Mouse (Mus musculus) liver, embryonic 14.5 days (tissue): ENCODE data around the gene Gm43951. TPM values are rescaled to one million over a fixed set of nuclear protein-coding genes. Genes with fewer than 3 reads are reported as not detected.

Experiments
- ATAC-seq: fragments of 200-750 bp; cut with Nextera tagmentation; 2 replicates; pipeline ENCODE4 v1.8.0; 2017; ENCODE audit warnings: moderate number of reproducible peaks, mild to moderate bottlenecking, moderate library complexity; ENCODE audit not compliant: insufficient read depth
- DNase-seq, 3 experiments: peaks; one replicate each; pipeline ENCODE4 v3.0.0-alpha.2; 2012 to 2013; ENCODE audit warnings: low read depth in 3 of 3, low spot score in 3 of 3
- H3K27ac ChIP-seq: fragments of 300-500 bp; sonication (generic); 2 replicates; pipeline ENCODE4 v1.5.1; 2014; ENCODE audit warnings: moderate library complexity, mild to moderate bottlenecking, control low read depth, inconsistent platforms
- H3K27me3 ChIP-seq: fragments of 300-500 bp; sonication (generic); 2 replicates; pipeline ENCODE4 v1.6.1; 2014; ENCODE audit warnings: mild to moderate bottlenecking, low read length, moderate library complexity; ENCODE audit not compliant: control insufficient read depth, insufficient read depth
- H3K36me3 ChIP-seq: fragments of 300-500 bp; sonication (generic); replicated peaks from 2 replicates; pipeline ENCODE4 v1.6.1; 2014; ENCODE audit warnings: low read depth; ENCODE audit not compliant: control insufficient read depth, insufficient read depth
- H3K4me1 ChIP-seq, 2 experiments: fragments of 200-500 bp in 1 of 2; fragments of 300-500 bp in 1 of 2; sonication (generic) in 1 of 2; replicated peaks; 2 replicates each; pipeline ENCODE4 v1.6.1; 2012 to 2014; ENCODE audit warnings: antibody characterized with exemption in 1 of 2, inconsistent platforms in 1 of 2, low read length in 1 of 2; ENCODE audit not compliant: control insufficient read depth in 2 of 2, insufficient read depth in 2 of 2
- H3K4me2 ChIP-seq: fragments of 300-500 bp; sonication (generic); 2 replicates; pipeline ENCODE4 v1.6.1; 2014; ENCODE audit warnings: low read depth, mild to moderate bottlenecking, control low read depth, moderate library complexity
- H3K4me3 ChIP-seq, 2 experiments: fragments of 200-500 bp in 1 of 2; fragments of 300-500 bp in 1 of 2; sonication (generic) in 1 of 2; 2 replicates each; pipeline ENCODE4 v1.5.1; 2012 to 2014; ENCODE audit warnings: low read depth in 2 of 2, low read length in 2 of 2, mild to moderate bottlenecking in 2 of 2, control low read depth in 1 of 2, inconsistent platforms in 1 of 2, moderate library complexity in 1 of 2; ENCODE audit not compliant: insufficient read depth in 1 of 2
- H3K9ac ChIP-seq: fragments of 300-500 bp; sonication (generic); replicated peaks from 2 replicates; pipeline ENCODE4 v1.6.1; 2014; ENCODE audit warnings: mild to moderate bottlenecking, control low read depth, moderate library complexity
- H3K9me3 ChIP-seq: fragments of 300-500 bp; sonication (generic); 2 replicates; pipeline ENCODE4 v1.6.1; 2016; ENCODE audit warnings: low read length, mixed read lengths; ENCODE audit not compliant: control insufficient read depth
- CTCF ChIP-seq: IDR thresholded peaks from 2 replicates; pipeline ENCODE4 v1.5.1; 2016; ENCODE audit warnings: antibody characterized with exemption, low read depth, control low read depth
- EP300 ChIP-seq: IDR thresholded peaks from 2 replicates; pipeline ENCODE4 v1.6.1; 2016; ENCODE audit warnings: antibody characterized with exemption, low read depth
- WGBS: fragments of 180-500 bp; shearing (Covaris S2); extraction: QIAGEN DNeasy Blood & Tissue Kit; methylation state at CpG from one replicate; pipeline ENCODE4 v1.1.7; 2014; ENCODE audit not compliant: insufficient replicate concordance; 5-methylcytosine and 5-hydroxymethylcytosine counted together
- polyA plus RNA-seq, 2 experiments: library from polyadenylated mRNA; depleted of rRNA in 1 of 2; stranded (reverse) in 1 of 2; unstranded in 1 of 2; fragments of >200 nt; fragmentation: Nextera tagmentation in 1 of 2; extraction: Ambion mirVana in 1 of 2; gene quantifications; 2 replicates each; pipeline versions ENCODE4 v1.2.1 to v1.2.3; 2012 to 2014

Gm43951 gene
- polyA plus RNA-seq, 2 experiments: 0.09 TPM; not detected in 1

- no peak overlapping the region for H3K27ac ChIP-seq
- ATAC-seq (no peak), DNase-seq (no peak)
- H3K9ac ChIP-seq: no peak overlapping the region
- TF ChIP-seq CTCF (no peak), EP300 (no peak)
- H3K9me3 ChIP-seq: no peaks in the 10 kb centered on the region
- 60% methylated on average over 6 of the region's 6 CpGs for WGBS
- H3K27me3 ChIP-seq: no peaks in the 10 kb centered on the region
- H3K36me3 ChIP-seq: no peaks in the 10 kb centered on the region
- H3K4me2 ChIP-seq: no peak overlapping the region
- H3K4me1 ChIP-seq: no peaks in the 10 kb centered on the region
- no peak overlapping the region for H3K4me3 ChIP-seq
These were observed 20.3 kb upstream of the Gm43951 start for GRCm38 (mm10) chr11:72226901-72227300.

GRCm38 (mm10) chr11:72226020-72226791, 19.6 kb upstream of the Gm43951 start:
- WGBS: 72% methylated on average over 10 of the region's 10 CpGs
- ATAC-seq (no peak), DNase-seq (no peak)
- no peaks in the 10 kb centered on the region for H3K9me3 ChIP-seq
- H3K27ac ChIP-seq: no peak overlapping the region
- H3K27me3 ChIP-seq: no peaks in the 10 kb centered on the region
- TF ChIP-seq EP300: no peak
- no peak for TF ChIP-seq CTCF
- no peaks in the 10 kb centered on the region for H3K36me3 ChIP-seq
- H3K4me2 ChIP-seq: no peak overlapping the region
- H3K9ac ChIP-seq: no peak overlapping the region
- H3K4me1 ChIP-seq: peaks cover 0 to 2% of the 10 kb centered on the region in 2 experiments; a peak in 1 of 4 replicates
- H3K4me3 ChIP-seq: no peak overlapping the region

DNA sequence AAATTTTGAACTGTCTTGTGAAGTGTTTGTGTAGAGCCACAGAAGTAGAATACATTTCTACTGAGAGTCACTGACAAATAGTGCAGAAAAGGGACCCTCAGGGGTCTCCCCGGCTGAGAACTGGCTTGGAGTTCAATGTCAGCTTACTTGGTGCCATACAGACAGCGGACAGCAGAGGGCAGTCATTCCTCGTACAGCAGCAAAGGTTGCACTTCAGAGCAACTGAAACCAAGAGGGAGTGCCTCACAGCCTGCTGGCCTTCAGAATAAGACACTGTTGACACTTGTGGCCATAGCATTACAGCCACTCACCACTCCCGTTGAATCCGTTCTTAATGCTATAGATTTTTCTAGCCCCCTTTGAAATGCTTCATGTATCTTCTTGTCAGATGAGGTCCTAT, 18.2 kb upstream of the Gm43951 start:
- WGBS: 10% methylated on average over 5 of the region's 5 CpGs
- H3K27me3 ChIP-seq: no peaks in the 10 kb centered on the region
- no peaks in the 10 kb centered on the region for H3K9me3 ChIP-seq
- no peak overlapping the region for H3K9ac ChIP-seq
- DNase-seq (peak in 2 of 3 experiments; percentile 24 to 25), ATAC-seq (no peak)
- H3K27ac ChIP-seq: no peak overlapping the region
- TF ChIP-seq EP300: no peak
- peak; percentile 83 for TF ChIP-seq CTCF
- no peaks in the 10 kb centered on the region for H3K36me3 ChIP-seq
- H3K4me2 ChIP-seq: no peak overlapping the region
- H3K4me1 ChIP-seq: peaks cover 0 to 2% of the 10 kb centered on the region in 2 experiments; a peak in 1 of 4 replicates
- H3K4me3 ChIP-seq: no peak overlapping the region

DNA sequence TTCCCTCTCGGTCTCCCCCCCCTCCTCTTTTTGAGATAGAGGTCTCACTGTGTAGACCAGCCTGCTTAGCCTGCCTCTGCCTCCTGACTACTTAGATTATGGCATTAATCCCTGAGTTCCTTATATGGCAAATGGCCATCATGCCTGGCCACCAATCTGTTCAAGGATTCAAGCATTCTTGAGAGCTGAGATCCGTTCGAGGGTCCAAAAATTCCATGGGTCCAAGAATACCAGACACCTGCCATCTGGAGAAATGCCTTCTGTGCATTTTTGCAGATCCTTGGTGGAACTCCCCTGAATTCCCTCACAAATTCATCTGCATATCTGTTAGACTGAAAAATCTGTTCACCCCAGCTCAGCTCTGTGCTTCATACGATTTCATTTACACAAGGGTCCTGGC, 16.8 kb upstream of the Gm43951 start:
- no peak overlapping the region for H3K4me2 ChIP-seq
- no peaks in the 10 kb centered on the region for H3K36me3 ChIP-seq
- no peak overlapping the region for H3K9ac ChIP-seq
- H3K9me3 ChIP-seq: no peaks in the 10 kb centered on the region
- H3K27me3 ChIP-seq: no peaks in the 10 kb centered on the region
- DNase-seq (no peak), ATAC-seq (no peak)
- H3K4me1 ChIP-seq: peaks cover 0 to 2% of the 10 kb centered on the region in 2 experiments; a peak in 1 of 4 replicates
- no peak overlapping the region for H3K4me3 ChIP-seq
- WGBS: 58% methylated on average over 4 of the region's 4 CpGs
- no peak for TF ChIP-seq CTCF
- no peak for TF ChIP-seq EP300
- no peak overlapping the region for H3K27ac ChIP-seq

GRCm38 (mm10) chr11:72221278-72221677, 14.6 kb upstream of the Gm43951 start:
- Histone ChIP-seq H3K4me3 (no peak overlapping the region), H3K27ac (no peak overlapping the region), H3K9ac (no peak overlapping the region), H3K27me3 (no peaks in the 10 kb centered on the region), H3K36me3 (no peaks in the 10 kb centered on the region), H3K4me2 (no peak overlapping the region), H3K9me3 (no peaks in the 10 kb centered on the region), H3K4me1 (peaks cover 0 to 2% of the 10 kb centered on the region in 2 experiments; a peak in 1 of 4 replicates)
- DNase-seq (peak; percentile 39 to 49 (median 44)), ATAC-seq (no peak)
- TF ChIP-seq EP300: no peak
- peak; percentile 94 for TF ChIP-seq CTCF
- WGBS: 11% methylated on average over 6 of the region's 6 CpGs
